Mouse (Mus musculus) urinary bladder, postnatal 14 days (tissue): ENCODE measurements at regions not wholly inside any gene's neighbourhood (a gene's known extent, or its start where the extent isn't known, plus 50 kb on each side); places are given as distances from the start of the nearest gene placed in this dataset.
A peak's percentile ranks its signal among the peaks of the same experiment; 100 is the strongest.

ENCODE experiments used
- DNase-seq: peaks from one replicate; pipeline ENCODE4 v3.0.0; 2021; ENCODE audit warnings: low spot score

- DNase-seq: no peak
Measured at GRCm38 (mm10) chr11:18413769-18414168, 460.1 kb upstream of the Etaa1 start.

- no peak for DNase-seq
Measured at GRCm38 (mm10) chr11:18408071-18408752, 454.5 kb upstream of the Etaa1 start.

- DNase-seq: no peak
Measured at GRCm38 (mm10) chr11:18399561-18399960, 445.9 kb upstream of the Etaa1 start.

- DNase-seq: no peak
Measured at GRCm38 (mm10) chr11:18396397-18396796, 442.7 kb upstream of the Etaa1 start.

- DNase-seq: no peak
Measured at GRCm38 (mm10) chr11:18395631-18396030, 442.0 kb upstream of the Etaa1 start.

GRCm38 (mm10) chr11:18372813-18373332, 419.2 kb upstream of the Etaa1 start:
- DNase-seq: no peak

- DNase-seq: no peak
Measured at GRCm38 (mm10) chr11:18371304-18371703, 417.6 kb upstream of the Etaa1 start.

GRCm38 (mm10) chr11:18370861-18371260, 417.2 kb upstream of the Etaa1 start:
- peak; percentile 18 for DNase-seq

GRCm38 (mm10) chr11:18354866-18355265, 401.2 kb upstream of the Etaa1 start:
- peak; percentile 9 for DNase-seq

- DNase-seq: no peak
Measured at GRCm38 (mm10) chr11:18354156-18354555, 400.5 kb upstream of the Etaa1 start.

GRCm38 (mm10) chr11:18347841-18348240, 394.2 kb upstream of the Etaa1 start:
- DNase-seq: no peak

- DNase-seq: no peak
Measured at GRCm38 (mm10) chr11:18313510-18314301, 360.0 kb upstream of the Etaa1 start.

GRCm38 (mm10) chr11:18296194-18297125, 342.8 kb upstream of the Etaa1 start:
- peak; percentile 23 for DNase-seq

GRCm38 (mm10) chr11:18278585-18279136, 325.0 kb upstream of the Etaa1 start:
- DNase-seq: no peak

- no peak for DNase-seq
Measured at GRCm38 (mm10) chr11:18272392-18272791, 318.7 kb upstream of the Etaa1 start.

- no peak for DNase-seq
Measured at GRCm38 (mm10) chr11:18266161-18266560, 312.5 kb upstream of the Etaa1 start.

GRCm38 (mm10) chr11:18262901-18263300, 309.2 kb upstream of the Etaa1 start:
- DNase-seq: no peak

- no peak for DNase-seq
Measured at GRCm38 (mm10) chr11:18249236-18249635, 295.6 kb upstream of the Etaa1 start.

GRCm38 (mm10) chr11:18216762-18217161, 263.1 kb upstream of the Etaa1 start:
- DNase-seq: no peak

- no peak for DNase-seq
Measured at GRCm38 (mm10) chr11:18173028-18173427, 219.4 kb upstream of the Etaa1 start.

GRCm38 (mm10) chr11:18171207-18171776, 217.6 kb upstream of the Etaa1 start:
- DNase-seq: no peak
